Mouse (Mus musculus): ENCODE data around the gene Stk11.

The Stk11 gene

DNA sequence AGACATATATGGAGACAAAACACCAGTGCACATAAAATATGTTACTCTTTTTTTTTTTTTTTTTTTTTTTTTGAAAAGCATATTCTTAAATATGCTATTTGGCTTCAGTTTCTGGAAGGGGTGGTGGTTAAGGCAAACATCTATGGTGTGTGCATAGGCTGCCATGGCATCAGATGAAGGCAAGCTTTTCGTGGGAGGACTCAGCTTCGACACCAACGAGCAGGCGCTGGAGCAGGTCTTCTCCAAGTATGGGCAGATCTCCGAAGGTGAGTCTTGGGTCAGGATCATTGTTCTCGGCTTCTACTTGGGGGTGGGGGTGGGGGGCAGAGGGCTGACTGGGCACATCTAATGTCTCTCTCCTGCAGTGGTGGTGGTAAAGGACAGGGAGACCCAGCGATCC is 54.0 kb downstream of the Stk11 start:
- no peak for DNase-seq (ENCODE audit: low read depth, low spot score)

DNA sequence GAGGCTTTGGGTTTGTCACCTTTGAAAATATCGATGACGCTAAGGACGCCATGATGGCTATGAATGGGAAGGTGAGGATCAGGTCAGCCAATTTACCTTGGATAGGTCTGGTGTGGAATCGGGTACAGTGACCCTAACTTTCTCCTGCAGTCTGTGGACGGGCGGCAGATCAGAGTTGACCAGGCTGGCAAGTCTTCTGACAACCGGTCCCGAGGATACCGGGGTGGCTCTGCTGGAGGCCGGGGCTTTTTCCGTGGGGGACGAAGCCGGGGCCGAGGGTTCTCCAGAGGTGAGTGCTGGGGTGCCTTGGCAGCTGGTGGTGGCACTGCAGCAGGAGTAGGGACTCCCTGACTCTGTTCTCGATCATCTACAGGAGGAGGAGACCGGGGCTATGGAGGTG is 54.4 kb downstream of the Stk11 start:
- DNase-seq (ENCODE audit: low read depth, low spot score): no peak

DNA sequence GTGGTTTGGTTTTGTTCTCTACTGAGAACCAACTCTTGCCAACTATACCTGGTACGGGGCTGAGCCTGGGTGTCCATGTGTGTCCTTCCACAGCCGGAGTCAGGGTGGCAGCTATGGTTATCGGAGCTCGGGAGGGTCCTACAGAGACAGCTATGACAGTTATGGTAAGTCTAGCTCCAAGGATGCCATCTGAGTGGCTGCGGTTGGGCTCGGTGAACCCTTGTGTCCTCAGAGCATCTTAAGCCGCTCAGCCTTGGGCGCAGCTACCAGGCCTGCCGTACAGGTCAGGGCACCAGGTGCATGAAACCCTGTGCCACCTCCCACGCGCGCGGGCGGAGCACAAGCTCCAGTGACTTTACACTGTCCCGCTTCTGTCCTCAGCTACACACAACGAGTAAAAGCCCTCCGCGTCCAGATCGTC is 55.0 kb downstream of the Stk11 start:
- no peak for DNase-seq (ENCODE audit: low read depth, low spot score)

DNA sequence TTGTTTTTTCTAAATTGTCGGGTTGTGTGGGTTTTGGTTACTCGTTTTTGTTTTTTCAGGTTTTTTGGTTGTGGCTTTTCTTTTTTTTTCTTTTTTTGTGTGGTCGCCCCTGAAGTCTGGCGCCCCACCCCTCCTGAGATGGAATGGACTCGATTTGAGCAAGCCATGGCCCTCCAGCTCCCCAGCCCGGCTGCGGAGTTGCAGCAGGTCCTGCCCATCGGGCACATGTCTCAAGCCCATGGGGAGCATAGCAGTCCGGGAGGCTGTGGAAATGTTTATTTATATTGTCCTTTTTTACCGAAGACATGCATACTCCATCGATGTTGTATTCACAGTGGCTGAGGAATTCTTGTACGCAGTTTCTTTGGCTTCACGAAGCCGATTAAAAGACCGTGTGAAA is 55.6 kb downstream of the Stk11 start:
- no peak for DNase-seq (ENCODE audit: low read depth, low spot score)

DNA sequence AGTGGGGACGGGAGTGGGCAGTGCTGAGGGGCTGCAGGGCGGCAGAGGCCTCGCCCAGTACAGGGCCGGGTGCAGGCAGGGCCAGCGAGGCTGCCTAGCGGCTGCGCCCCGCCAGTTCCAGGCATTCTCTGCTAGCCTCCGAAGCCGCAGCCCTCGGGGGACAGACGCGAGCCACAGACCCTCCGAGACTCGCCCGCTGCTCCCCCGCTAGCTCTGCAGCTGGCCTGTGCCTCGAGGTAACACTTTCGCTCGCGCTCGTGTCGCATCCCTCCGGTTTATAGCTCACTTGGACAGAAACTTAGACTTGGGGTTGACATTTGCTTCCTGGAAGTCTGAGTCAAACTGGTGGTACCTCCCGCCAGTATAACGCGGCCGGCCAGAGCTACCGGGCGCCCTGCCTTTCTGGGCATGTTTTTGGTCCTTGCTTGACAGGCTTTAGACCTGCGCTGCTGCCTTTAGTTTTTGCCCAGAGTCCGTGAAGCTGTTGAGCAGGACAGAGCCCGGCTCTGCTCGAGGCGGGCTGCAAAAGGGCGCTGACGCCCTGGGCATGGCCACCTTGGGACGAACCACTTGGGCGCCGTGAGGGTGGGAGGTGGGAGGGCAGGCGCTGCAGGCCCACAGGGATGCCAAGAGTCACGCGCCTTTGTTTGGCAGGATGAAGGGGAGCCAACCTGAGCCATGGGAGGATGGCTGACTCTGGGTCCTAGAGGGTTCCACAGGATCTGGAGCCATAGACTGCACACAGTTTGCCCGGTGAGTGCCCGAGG is 56.3 kb downstream of the Stk11 start:
- DNase-seq (ENCODE audit: low read depth, low spot score): no peak

DNA sequence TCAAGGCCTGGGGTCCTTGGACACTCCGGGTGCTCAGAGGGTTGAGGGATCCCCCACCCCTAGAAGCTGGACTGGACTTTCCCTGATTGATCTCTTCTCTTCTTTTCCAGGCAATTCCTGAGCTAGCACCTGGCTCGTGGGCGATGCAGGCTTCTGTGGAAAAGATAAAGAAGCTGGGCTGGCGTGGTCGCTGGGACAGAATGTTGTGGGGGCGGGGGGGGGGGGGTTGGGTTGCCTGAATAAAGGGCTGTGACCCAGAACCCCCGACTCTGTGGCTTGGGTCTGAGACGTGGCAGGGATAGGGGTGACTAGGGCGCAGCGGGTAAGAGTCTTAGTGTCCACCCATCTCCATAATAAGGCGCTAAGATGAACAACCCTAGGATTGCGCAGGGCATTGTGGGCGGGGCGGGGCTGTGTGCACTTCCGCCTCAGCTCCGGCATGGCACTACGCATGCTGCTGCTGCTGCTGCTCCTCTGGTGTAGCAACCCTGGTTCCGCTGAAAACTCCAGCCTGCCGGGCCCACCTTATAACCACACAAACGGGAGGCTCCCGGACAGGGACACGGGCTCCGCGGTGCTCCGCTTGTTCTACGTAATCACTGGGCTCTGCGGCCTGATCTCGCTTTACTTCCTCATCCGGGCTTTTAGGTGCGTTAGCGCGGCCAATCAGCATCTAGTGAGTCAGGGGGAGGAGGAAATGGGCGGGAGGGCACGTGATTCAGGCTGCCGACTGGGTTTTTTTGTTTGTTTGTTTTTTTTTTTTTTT is 57.1 kb downstream of the Stk11 start, which contains the start of gene 1600002K03Rik:
TSS of gene 1600002K03Rik (plus strand) at position 418 of the 766 bp plus-strand sequence.
- peak; percentile 96 for DNase-seq (ENCODE audit: low read depth, low spot score)

DNA sequence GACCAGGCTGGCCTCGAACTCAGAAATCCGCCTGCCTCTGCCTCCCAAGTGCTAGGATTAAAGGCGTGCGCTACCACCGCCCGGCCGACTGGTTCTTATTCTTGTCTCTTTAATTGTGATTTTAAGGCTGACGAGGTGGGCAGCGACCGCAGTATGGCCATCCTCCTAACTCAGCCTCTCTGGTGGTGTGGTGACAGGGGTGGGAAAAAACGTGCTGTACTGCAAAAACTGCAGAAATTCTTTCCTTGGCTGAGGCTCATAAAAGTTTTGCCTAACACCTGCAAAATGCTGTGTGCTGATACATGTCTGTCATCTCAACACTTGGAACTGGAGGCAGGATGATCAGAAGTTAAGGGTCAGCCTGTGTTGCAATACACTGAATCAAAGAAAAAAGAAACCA is 57.8 kb downstream of the Stk11 start:
- DNase-seq (ENCODE audit: low read depth, low spot score): no peak

DNA sequence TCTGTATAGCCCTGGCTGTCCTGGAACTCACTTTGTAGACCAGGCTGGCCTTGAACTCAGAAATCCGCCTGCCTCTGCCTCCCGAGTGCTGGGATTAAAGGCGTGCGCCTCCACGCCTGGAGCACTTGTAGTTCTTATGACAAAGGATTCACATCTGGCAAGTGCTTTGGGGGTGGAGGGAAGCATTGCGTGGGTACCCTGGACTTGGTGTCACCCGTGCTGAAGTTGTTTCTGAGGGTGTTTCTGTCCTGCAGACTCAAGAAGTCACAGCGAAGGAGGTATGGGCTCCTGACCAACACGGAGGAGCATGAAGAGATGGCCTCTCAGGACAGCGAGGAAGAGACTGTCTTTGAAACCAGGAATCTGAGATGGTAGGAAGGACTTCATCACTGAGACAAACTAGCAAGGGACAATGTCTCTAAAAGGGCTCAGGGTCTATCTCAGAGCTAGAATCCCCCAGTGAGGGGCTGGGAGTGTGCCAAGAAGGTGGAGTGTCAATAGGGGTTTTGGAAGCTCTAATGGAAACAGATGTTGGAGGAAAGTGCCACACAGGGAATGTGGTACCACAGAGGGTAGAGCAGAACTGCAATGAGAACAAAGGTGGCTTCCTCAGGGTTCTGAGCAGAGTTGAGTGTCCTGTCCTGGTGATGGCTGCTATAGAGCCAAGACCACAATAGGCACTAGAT is 58.5 kb downstream of the Stk11 start:
- no peak for DNase-seq (ENCODE audit: low read depth, low spot score)

DNA sequence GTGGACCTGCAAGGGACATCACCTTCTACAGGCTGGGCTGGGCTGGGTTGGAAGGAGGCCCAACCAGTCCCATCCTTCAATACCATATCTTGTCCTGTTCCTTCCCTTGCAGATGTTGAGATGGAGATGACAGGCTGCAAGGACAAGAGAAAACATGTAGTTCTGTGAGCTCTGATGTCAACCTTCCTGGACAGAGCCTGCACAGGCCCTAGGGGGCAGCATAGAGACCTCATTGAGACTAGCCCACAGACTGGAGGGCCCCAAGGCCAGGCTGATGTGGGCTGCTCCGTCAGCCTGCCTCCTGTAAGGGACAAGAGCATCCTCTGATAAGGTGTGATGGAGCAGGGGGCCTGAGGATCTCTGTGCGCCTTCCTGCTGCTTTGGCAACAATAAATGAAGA is 59.1 kb downstream of the Stk11 start:
- peak; percentile 78 for DNase-seq (ENCODE audit: low read depth, low spot score)

DNA sequence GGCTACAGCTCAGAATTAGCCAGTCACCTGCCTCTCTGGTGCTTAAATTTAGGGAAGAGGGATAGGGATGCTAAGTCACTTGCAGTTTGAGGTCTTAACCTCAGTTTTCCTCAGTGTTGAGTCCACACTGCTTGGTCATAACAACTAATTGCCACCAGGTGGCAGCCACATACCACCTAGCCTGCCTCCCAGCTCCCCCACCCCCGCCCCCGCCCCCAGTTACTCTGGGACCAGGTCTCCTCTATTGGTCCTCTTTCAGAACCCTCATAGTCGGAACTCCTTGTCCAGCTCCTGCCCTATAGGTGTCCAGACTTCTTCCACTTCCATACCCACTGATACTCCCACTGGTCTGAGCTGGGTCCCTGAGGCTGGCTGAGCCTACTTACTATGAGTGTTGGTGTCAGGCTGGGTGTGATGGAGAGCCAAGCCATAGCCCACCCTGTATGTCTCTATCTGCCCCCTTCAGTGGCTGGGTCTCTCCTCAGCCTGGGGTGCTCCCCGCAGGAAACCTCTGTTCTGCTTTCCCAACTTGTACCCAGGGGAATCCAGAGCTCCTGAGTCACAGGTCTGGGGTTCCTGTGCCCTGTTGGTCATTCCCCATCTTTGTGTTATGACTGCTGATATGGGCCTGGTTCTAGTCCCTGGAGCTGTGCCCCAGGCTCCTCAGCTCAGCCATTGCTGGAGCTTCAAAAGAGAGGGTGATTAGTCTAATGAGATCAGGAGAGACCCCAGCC is 60.1 kb downstream of the Stk11 start:
- peak; percentile 75 for DNase-seq (ENCODE audit: low read depth, low spot score)

DNA sequence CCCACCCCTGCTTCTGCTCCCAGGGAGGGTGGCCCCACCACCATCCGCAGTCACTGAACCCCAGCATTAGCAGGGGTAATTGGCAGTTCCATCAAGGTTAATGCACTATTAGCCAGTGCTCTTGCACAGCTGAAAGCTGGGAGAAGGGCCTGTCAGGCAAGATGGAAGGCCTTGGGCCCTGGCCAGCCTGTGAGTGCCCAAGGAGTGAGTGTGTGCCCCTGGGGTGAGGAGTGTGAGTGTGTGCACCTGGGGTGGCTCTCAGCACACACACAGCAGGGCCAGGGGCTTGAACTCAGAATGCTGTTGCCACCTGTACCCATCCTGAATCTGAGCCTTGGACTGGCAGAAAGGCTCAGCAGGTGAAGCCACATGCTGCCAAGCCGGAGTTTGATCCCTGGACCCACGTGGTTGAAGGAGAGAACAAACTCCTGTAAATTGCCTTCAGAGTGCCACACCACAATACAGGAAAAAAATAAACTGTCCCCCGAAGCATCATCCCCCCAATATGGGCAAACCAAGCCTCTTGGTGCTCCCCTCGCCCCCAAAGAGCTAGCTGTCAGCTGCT is 60.7 kb downstream of the Stk11 start:
- DNase-seq (ENCODE audit: low read depth, low spot score): no peak

DNA sequence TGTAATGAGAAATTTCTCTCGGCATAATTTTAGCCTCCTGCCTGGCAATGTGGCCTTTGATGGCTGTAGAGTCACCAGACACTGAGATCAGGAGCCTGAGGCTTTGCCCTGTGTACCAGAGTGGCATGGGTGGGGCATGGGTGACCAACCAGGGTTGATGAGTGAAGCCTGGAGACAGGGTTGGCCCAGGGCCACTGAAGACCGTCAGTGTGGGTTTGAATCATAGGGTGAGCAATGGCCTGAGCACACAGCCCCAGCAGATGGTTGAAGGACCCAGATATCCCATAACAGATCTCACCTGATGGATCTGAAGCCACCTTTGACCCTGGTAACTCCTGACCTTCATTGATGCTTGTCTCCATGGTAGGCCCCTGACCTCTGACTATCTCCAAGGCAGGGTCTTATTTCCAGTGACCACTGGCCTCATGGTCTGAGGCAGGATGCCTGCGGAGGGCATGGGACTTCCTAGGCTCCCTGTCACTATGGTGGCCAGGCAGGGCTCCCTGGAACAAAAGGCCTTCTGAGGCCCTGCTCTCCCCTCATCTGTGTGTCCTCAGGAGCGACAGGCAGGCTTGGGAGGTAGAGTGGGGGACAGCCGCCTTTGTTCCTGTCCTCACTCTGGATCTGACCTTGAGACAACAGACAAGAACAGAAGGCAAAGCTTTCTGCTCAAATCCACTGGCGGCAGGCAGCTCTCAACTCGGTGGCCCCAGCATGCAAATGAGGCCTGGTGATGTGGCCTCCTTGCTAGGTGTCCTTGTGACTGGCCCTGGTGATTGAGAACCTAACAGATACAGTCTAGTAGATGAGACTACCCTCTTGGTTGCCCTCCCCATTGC is 62.1 kb downstream of the Stk11 start:
- DNase-seq (ENCODE audit: low read depth, low spot score): no peak

DNA sequence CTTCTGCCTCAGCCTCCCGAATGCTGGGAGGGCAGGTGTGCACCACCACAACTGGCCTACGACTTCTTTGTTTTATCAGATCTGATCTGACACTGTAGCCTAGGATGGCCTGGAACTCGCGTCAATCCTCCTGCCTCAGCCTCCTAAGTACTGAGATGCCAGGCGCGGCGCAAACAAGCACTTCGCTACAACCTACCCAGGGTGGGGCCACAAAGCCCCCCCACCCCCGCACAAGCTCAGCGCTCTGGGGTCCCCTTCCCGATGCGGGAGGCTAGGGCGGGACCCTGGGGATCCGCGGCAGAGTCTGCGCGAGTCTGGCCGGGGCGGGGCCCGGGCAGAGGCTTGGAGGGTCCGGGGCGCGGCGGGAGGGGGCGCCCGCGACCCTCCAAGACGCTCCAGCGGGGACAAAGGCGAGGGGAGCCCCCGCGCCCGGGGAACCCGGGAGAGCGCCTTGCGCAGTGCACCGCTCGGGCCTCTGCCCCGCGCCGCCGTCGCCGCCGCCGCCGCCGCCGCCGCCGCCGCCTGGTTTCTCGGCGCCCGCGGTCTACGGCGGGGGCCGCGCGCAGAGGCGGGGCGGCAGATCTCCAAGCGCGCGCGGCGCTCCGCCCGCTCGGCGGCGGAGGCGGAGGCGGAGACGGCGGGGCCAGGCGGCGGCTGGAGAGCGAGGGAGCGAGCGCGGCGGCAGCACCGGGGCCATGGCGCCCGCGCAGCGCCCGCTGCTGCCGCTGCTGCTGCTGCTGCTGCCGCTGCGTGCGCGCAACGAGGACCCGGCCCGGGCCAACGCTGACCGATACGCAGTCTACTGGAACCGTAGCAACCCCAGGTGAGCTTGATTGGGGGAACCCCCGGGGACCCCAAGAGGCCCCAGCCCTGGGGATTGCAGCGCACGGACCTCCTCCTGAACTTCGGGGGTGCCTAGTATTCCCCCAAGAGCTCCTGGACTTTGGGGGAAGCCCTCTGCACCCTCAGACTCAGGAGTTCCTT is 63.8 kb downstream of the Stk11 start, which contains the start of gene Efna2:
TSS of gene Efna2 (plus strand) at position 415 of the 984 bp plus-strand sequence.
- peak; percentile 53 for DNase-seq (ENCODE audit: low read depth, low spot score)

Measured in ZHBTc4 (cell line).